Mouse (Mus musculus): Measurements from ENCODE around the gene Cdv3. TPM values are rescaled to one million over a fixed set of nuclear protein-coding genes. Genes with fewer than 3 reads are reported as not detected.

The Cdv3 gene
- total RNA-seq, 2 experiments from 2014 or later: 69.3 to 72.9 TPM

DNA sequence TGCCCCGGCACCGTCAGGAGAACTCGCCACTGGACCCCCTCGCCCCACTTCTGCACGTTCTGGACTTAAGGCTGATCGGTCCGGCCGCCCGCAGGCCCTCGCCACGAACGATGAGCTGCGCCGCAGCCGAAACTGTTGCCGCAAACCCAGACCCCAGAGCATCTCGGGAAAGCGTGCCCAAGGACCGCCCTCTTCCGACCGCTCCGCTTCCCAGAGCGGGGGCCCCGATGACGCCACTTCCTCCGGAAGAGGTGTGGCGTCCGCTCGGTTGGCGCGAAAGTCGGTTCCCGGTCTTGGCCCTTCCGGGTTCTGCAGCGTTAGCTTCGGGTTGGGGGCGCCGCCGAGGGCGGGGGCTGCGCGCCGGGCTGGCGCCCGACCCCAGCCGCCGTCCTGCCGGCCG lies 60.7 kb downstream of the Cdv3 start, which contains the start of the genes 1300017J02Rik and Topbp1:
Gene 1300017J02Rik, minus strand, starts transcription at position 156 of the 400 bp plus-strand sequence.
Gene Topbp1, plus strand, starts transcription at position 289 of the 400 bp plus-strand sequence.
- TF ChIP-seq CTCF (conservative IDR thresholded peaks at IDR 0.05): no peak
- peak; percentile 92 to 95 for DNase-seq (ENCODE audit: low spot score in 2 of 2)
- peak within 1 kb of the TSS; percentile 72 for H3K4me3 ChIP-seq

More for the DNA sequence above, 60.7 kb downstream of the Cdv3 start, which contains the start of the genes 1300017J02Rik and Topbp1:
- H3K27ac ChIP-seq: peak within 1 kb of the TSS; percentile 94

Other genes starting within 250 kb of the Cdv3 start
- gene Srprb, start 163.7 kb downstream of the Cdv3 start, total RNA-seq (2021): 10 to 100 TPM; 18.5 to 21.0 TPM
- 10 to 100 TPM; 10.8 to 11.3 TPM for gene Gm20425, start 135.5 kb downstream of the Cdv3 start, total RNA-seq (2021)
- 100 to 1,000 TPM; 190 to 207 TPM for gene Trf, start 135.4 kb downstream of the Cdv3 start, total RNA-seq (2021)
- gene 1300017J02Rik, start 60.8 kb downstream of the Cdv3 start, total RNA-seq (2021): 1 to 10 TPM in 1 of 2 experiments, not detected in 1; 1.2 TPM
- gene Topbp1, start 60.6 kb downstream of the Cdv3 start, total RNA-seq (2021): 10 to 100 TPM; 22.4 to 22.7 TPM
- 1 to 10 TPM; 2.0 to 2.3 TPM for gene Bfsp2, start 114.6 kb upstream of the Cdv3 start, total RNA-seq (2021)